Mouse (Mus musculus): ENCODE measurements at regions not wholly inside any gene's neighbourhood (a gene's known extent, or its start where the extent isn't known, plus 50 kb on each side); places are given as distances from the start of the nearest gene placed in this dataset.
A peak's percentile ranks its signal among the peaks of the same experiment; 100 is the strongest.

GRCm38 (mm10) chr13:71034926-71035687 is 193.5 kb upstream of the Adamts16 start:
- DNase-seq (ENCODE audit: low read depth, low spot score): no peak

GRCm38 (mm10) chr13:71008216-71008615 is 166.6 kb upstream of the Adamts16 start:
- peak; percentile 38 for DNase-seq (ENCODE audit: low read depth, low spot score)

- peak; percentile 31 for DNase-seq (ENCODE audit: low read depth, low spot score)
Observed at GRCm38 (mm10) chr13:71006117-71006516, 164.5 kb upstream of the Adamts16 start.

- DNase-seq (ENCODE audit: low read depth, low spot score): no peak
Observed at GRCm38 (mm10) chr13:71003517-71003916, 161.9 kb upstream of the Adamts16 start.

- no peak for DNase-seq (ENCODE audit: low read depth, low spot score)
Observed at GRCm38 (mm10) chr13:71001278-71001677, 159.7 kb upstream of the Adamts16 start.

- no peak for DNase-seq (ENCODE audit: low read depth, low spot score)
Observed at GRCm38 (mm10) chr13:71000422-71001008, 158.9 kb upstream of the Adamts16 start.

GRCm38 (mm10) chr13:70993522-70993921 is 151.9 kb upstream of the Adamts16 start:
- no peak for DNase-seq (ENCODE audit: low read depth, low spot score)

- no peak for DNase-seq (ENCODE audit: low read depth, low spot score)
Observed at GRCm38 (mm10) chr13:70989999-70990645, 148.5 kb upstream of the Adamts16 start.

GRCm38 (mm10) chr13:70979344-70979743 is 137.7 kb upstream of the Adamts16 start:
- DNase-seq (ENCODE audit: low read depth, low spot score): no peak

- DNase-seq (ENCODE audit: low read depth, low spot score): no peak
Observed at GRCm38 (mm10) chr13:70978547-70979307, 137.1 kb upstream of the Adamts16 start.

GRCm38 (mm10) chr13:70969596-70969995 is 128.0 kb upstream of the Adamts16 start:
- DNase-seq (ENCODE audit: low read depth, low spot score): no peak

- DNase-seq (ENCODE audit: low read depth, low spot score): no peak
Observed at GRCm38 (mm10) chr13:70967781-70968180, 126.2 kb upstream of the Adamts16 start.

GRCm38 (mm10) chr13:70963384-70963783 is 121.8 kb upstream of the Adamts16 start:
- DNase-seq (ENCODE audit: low read depth, low spot score): no peak

GRCm38 (mm10) chr13:70934309-70935037 is 92.9 kb upstream of the Adamts16 start:
- DNase-seq (ENCODE audit: low read depth, low spot score): peak; percentile 15

GRCm38 (mm10) chr13:70913834-70914233 is 72.2 kb upstream of the Adamts16 start:
- DNase-seq (ENCODE audit: low read depth, low spot score): no peak

GRCm38 (mm10) chr13:70910934-70911333 is 69.3 kb upstream of the Adamts16 start:
- no peak for DNase-seq (ENCODE audit: low read depth, low spot score)

GRCm38 (mm10) chr13:70904834-70905233 is 63.2 kb upstream of the Adamts16 start:
- DNase-seq (ENCODE audit: low read depth, low spot score): no peak

GRCm38 (mm10) chr13:70903831-70904230 is 62.2 kb upstream of the Adamts16 start:
- no peak for DNase-seq (ENCODE audit: low read depth, low spot score)

- DNase-seq (ENCODE audit: low read depth, low spot score): no peak
Observed at GRCm38 (mm10) chr13:70903150-70903549, 61.5 kb upstream of the Adamts16 start.

GRCm38 (mm10) chr13:70902727-70903126 is 61.1 kb upstream of the Adamts16 start:
- no peak for DNase-seq (ENCODE audit: low read depth, low spot score)

- no peak for DNase-seq (ENCODE audit: low read depth, low spot score)
Observed at GRCm38 (mm10) chr13:70891634-70892033, 50.0 kb upstream of the Adamts16 start.
